Mouse (Mus musculus): ENCODE results near the gene Tfec. TPM values are rescaled to one million over a fixed set of nuclear protein-coding genes. Genes with fewer than 3 reads are reported as not detected.

The Tfec gene
- total RNA-seq (2023): 0.71 TPM

DNA sequence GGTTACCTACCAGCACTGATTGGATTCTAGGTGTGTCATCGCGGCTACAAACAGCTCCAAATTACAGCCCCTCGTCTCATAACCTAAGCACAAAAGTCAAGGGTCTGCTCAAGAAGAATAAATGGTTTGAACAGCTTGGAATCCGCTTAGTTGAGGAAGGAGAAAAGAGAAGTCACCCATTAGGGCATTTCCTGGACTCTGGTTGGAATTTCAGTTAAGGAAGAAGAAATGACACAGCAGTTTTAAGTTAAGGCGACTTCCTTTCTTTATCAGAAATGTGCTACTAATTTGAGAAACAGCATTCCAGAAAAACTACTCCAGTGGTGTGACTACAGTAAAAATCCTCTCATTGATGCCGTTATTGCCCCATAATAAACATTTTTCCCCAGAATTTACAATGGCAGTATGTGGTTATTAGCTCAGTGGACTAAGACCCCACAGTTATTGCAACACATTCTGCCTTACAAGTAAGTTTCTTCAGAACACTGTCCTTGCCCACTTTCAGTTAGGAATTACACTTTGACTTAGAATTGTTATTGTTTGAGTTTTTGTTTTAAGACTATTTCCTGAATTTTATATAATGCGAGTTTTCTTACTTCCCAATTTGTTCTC lies at the start of gene Tfec:
TSS of gene Tfec (minus strand) at position 191 of the 612 bp plus-strand sequence.

Other genes starting within 250 kb of the Tfec start
- 276 TPM for gene Tes, start 166.7 kb upstream of the Tfec start, total RNA-seq (2023)

Data from CD4-positive naive resting alpha-beta T cell, adult 57 days (primary cell).